Mouse (Mus musculus) thymus, adult 2 months (tissue): ENCODE data around the gene Kcnip3.

Experiments used
- CTCF ChIP-seq: fragments of 200-500 bp; IDR thresholded peaks from 2 replicates; pipeline ENCODE4 v1.5.1; 2012; ENCODE audit warnings: mild to moderate bottlenecking, control low read depth, low read length, moderate library complexity, borderline replicate concordance; ENCODE audit not compliant: control insufficient read depth, poor library complexity, insufficient read depth; ENCODE audit errors: extremely low read depth
- POLR2A ChIP-seq: fragments of 200-500 bp; IDR thresholded peaks from 2 replicates; pipeline ENCODE4 v1.6.1; 2012; ENCODE audit warnings: mild to moderate bottlenecking, low read length, control low read depth, moderate library complexity; ENCODE audit not compliant: control insufficient read depth, poor library complexity, insufficient read depth; ENCODE audit errors: extremely low read depth

DNA sequence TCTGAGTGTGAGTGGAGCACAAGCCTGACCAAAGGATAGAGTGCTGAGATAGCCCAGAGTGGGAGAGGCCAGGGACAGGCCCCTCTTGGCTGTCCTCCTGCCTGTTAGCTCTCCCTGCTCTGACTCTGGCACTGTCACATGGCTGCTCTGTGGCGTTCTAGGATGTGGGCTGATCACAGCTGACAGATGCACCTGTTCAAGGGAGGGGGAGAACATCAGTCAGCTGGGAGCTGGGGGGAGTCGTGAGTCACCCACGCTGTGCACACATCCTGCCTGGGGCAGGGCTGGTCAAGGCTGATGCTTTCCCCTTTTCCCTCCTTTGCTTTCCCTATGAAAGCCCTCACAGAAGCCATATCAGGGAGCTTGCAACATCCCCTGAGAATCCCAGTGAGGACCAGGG, 3.6 kb downstream of the Kcnip3 start:
- TF ChIP-seq POLR2A (peak; percentile 15; the same call in 1 of the 2 replicates), CTCF (no peak)
